Mouse (Mus musculus) bone marrow, adult 2 months (tissue): ENCODE measurements around the gene Maged1. TPM values are rescaled to one million over a fixed set of nuclear protein-coding genes. Genes with fewer than 3 reads are reported as not detected.
A peak's percentile ranks its signal among the peaks of the same experiment; 100 is the strongest.

Experiments
- H3K27ac ChIP-seq: fragments of 200-500 bp; 2 replicates; pipeline ENCODE4 v1.5.1; 2012; ENCODE audit warnings: low read depth, mild to moderate bottlenecking, control low read depth, inconsistent platforms, low read length; ENCODE audit not compliant: control insufficient read depth, poor library complexity, insufficient read depth
- H3K4me1 ChIP-seq: fragments of 200-500 bp; 2 replicates; pipeline ENCODE4 v1.6.1; 2011; ENCODE audit warnings: low read length; ENCODE audit not compliant: control insufficient read depth, insufficient read depth
- H3K4me3 ChIP-seq: fragments of 200-500 bp; replicated peaks from 2 replicates; pipeline ENCODE3; 2011; ENCODE audit warnings: mild to moderate bottlenecking, low read depth, low read length, control low read depth; ENCODE audit not compliant: control insufficient read depth
- CTCF ChIP-seq: fragments of 200-500 bp; IDR thresholded peaks from 2 replicates; pipeline ENCODE4 v1.5.1; 2011; ENCODE audit warnings: low read length, control low read depth; ENCODE audit not compliant: control insufficient read depth, insufficient read depth
- POLR2A ChIP-seq: fragments of 200-500 bp; IDR thresholded peaks from 2 replicates; pipeline ENCODE4 v1.6.1; 2011; ENCODE audit warnings: low read depth, mild to moderate bottlenecking, control low read depth, low read length, borderline replicate concordance; ENCODE audit not compliant: control insufficient read depth
- WGBS: fragments of 180-500 bp; shearing (Covaris S2); methylation state at CpG from one replicate; pipeline ENCODE4 v1.1.7; 2018; 5-methylcytosine and 5-hydroxymethylcytosine counted together
- polyA plus RNA-seq: library from polyadenylated mRNA; stranded (reverse); fragments of >200 nt; gene quantifications from 2 replicates; pipeline ENCODE4 v1.2.4, GENCODE M21; 2011; ENCODE audit warnings: low replicate concordance; ENCODE audit not compliant: missing spikeins, insufficient read depth, insufficient read length

Maged1 gene
- polyA plus RNA-seq, result 9.9 and 18.5 TPM in 2 replicates

GRCm38 (mm10) chrX:94541918-94542355 lies at the start of gene Maged1:
Maged1 (minus strand) TSS chrX:94542143.
- 8% methylated on average over 32 of the region's 32 CpGs for WGBS
- Histone ChIP-seq H3K4me1 (no peaks in the 10 kb centered on the region), H3K4me3 (peak within 1 kb of the TSS; percentile 54), H3K27ac (no peak within 1 kb of the TSS)
- TF ChIP-seq CTCF, result no peak
- TF ChIP-seq POLR2A, result no peak

GRCm38 (mm10) chrX:94580251-94580650 lies 38.3 kb upstream of the Maged1 start:
- no peak for TF ChIP-seq CTCF
- no peak for TF ChIP-seq POLR2A
- 81% methylated on average over 1 of the region's 1 CpGs for WGBS
- Histone ChIP-seq H3K4me1 (no peaks in the 10 kb centered on the region), H3K4me3 (no peak overlapping the region), H3K27ac (no peak overlapping the region)

- TF ChIP-seq CTCF, result no peak
- no peak for TF ChIP-seq POLR2A
- no peak overlapping the region for H3K27ac ChIP-seq
- 49% methylated on average over 2 of the region's 2 CpGs for WGBS
- no peak overlapping the region for H3K4me3 ChIP-seq
- no peaks in the 10 kb centered on the region for H3K4me1 ChIP-seq
These were observed 22.8 kb upstream of the Maged1 start for GRCm38 (mm10) chrX:94564694-94565093.

GRCm38 (mm10) chrX:94562392-94562791 lies 20.4 kb upstream of the Maged1 start:
- WGBS, result 54% methylated on average over 5 of the region's 5 CpGs
- Histone ChIP-seq H3K4me1 (no peaks in the 10 kb centered on the region), H3K4me3 (no peak overlapping the region), H3K27ac (no peak overlapping the region)
- no peak for TF ChIP-seq CTCF
- TF ChIP-seq POLR2A, result no peak

GRCm38 (mm10) chrX:94548227-94548626 lies 6.3 kb upstream of the Maged1 start:
- TF ChIP-seq CTCF, result no peak
- TF ChIP-seq POLR2A, result no peak
- WGBS, result 23% methylated on average over 3 of the region's 3 CpGs
- Histone ChIP-seq H3K4me3 (no peak overlapping the region), H3K27ac (no peak overlapping the region), H3K4me1 (no peaks in the 10 kb centered on the region)

- WGBS, result 27% methylated on average over 3 of the region's 3 CpGs
- TF ChIP-seq CTCF, result no peak
- TF ChIP-seq POLR2A, result no peak
- H3K27ac ChIP-seq, result no peak overlapping the region
- no peaks in the 10 kb centered on the region for H3K4me1 ChIP-seq
- H3K4me3 ChIP-seq, result no peak overlapping the region
These were observed 4.0 kb upstream of the Maged1 start for GRCm38 (mm10) chrX:94545941-94546340.

- no peak overlapping the region for H3K4me3 ChIP-seq
- WGBS, result 12% methylated on average over 1 of the region's 1 CpGs
- H3K4me1 ChIP-seq, result no peaks in the 10 kb centered on the region
- H3K27ac ChIP-seq, result no peak overlapping the region
- TF ChIP-seq CTCF, result no peak
- no peak for TF ChIP-seq POLR2A
These were observed 3.0 kb upstream of the Maged1 start for GRCm38 (mm10) chrX:94544923-94545322.

GRCm38 (mm10) chrX:94542536-94542935 lies 593 bp upstream of the Maged1 start:
- H3K4me3 ChIP-seq, result no peak overlapping the region
- WGBS, result 35% methylated on average over 9 of the region's 9 CpGs
- H3K27ac ChIP-seq, result no peak overlapping the region
- no peak for TF ChIP-seq CTCF
- no peak for TF ChIP-seq POLR2A
- no peaks in the 10 kb centered on the region for H3K4me1 ChIP-seq

GRCm38 (mm10) chrX:94541206-94541605 lies 737 bp downstream of the Maged1 start:
- Histone ChIP-seq H3K4me1 (no peaks in the 10 kb centered on the region), H3K4me3 (peak overlapping the region; percentile 39), H3K27ac (no peak overlapping the region)
- 19% methylated on average over 25 of the region's 25 CpGs for WGBS
- TF ChIP-seq POLR2A, result no peak
- no peak for TF ChIP-seq CTCF
